Mouse (Mus musculus): ENCODE data around the gene Cdc42ep1. TPM values are rescaled to one million over a fixed set of nuclear protein-coding genes. Genes with fewer than 3 reads are reported as not detected.

Gene Cdc42ep1
- total and polyA plus RNA-seq, 3 experiments: 0.04 to 1.7 TPM; not detected in 1

DNA sequence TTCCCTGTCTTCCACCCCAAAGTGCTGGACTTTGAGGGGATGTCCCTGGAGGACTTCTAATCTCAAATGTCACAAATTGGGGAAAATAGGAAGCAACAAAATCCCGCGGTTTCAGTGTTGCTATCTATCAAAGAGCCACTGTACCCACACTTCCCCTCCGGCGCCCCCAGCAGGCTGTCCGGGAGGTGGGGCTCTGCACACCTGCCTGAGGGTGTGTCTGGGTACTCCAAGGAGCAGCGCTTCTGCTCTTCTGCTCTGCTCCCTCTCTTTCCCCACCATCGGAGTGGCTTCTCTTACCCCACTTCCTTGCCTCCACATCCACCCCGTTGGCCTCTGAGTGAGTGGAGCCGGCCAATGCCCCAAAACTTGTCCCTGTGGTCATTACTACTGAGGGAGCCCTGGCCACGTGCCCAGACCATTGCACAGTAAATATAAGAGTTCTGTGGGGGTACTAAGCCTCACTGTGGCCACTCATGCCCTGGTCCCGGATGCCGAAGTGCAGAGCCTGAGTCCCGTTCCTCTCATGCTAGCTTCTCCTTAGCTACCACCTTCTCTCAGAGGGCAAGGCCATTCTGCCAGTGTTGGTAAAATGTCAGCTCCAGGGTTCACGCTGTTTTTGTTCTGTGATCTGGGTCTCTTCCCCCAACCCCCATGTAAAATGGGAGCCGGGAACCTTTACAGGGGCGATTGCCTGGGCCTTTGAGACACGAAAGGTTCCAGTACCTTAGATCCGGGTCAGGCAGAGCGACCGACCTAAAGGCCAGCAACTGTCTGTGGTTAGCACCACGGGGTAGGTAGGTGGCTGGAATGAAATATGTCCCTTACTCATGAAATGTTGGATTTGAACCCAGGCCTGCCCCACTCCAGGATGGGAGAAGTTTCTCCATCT lies 1.4 kb downstream of the Cdc42ep1 start (continued):
- TF ChIP-seq TCF12 (IDR thresholded peaks at IDR 0.05; ENCODE audit: low read depth, low read length) (peak; percentile 81), POLR2AphosphoS5 (IDR thresholded peaks at IDR 0.05; ENCODE audit: borderline replicate concordance, low read depth, low read length) (no peak), MAFK (IDR thresholded peaks at IDR 0.05; ENCODE audit: borderline replicate concordance, low read depth, low read length) (no peak), ZMIZ1 (IDR thresholded peaks at IDR 0.05; ENCODE audit: low read depth, low read length) (no peak), HCFC1 (IDR thresholded peaks at IDR 0.05; ENCODE audit: low read depth, low read length) (no peak), POLR2A (IDR thresholded peaks at IDR 0.05; ENCODE audit: control insufficient read depth in 1 of 2, insufficient read depth in 1 of 2, low read depth in 1 of 2, low read length in 2 of 2, poor library complexity in 1 of 2) (no peak), ZNF384 (IDR thresholded peaks at IDR 0.05; ENCODE audit: low read depth, low read length) (no peak), RCOR1 (IDR thresholded peaks at IDR 0.05; ENCODE audit: low read depth, low read length) (peak; percentile 35; the same call in 1 of the 2 replicates), MAZ (IDR thresholded peaks at IDR 0.05; ENCODE audit: low read depth, low read length) (no peak), USF1 (IDR thresholded peaks at IDR 0.05; ENCODE audit: low read depth, low read length) (no peak), UBTF (IDR thresholded peaks at IDR 0.05; ENCODE audit: borderline replicate concordance, insufficient read depth, low read depth, low read length) (no peak)

DNA sequence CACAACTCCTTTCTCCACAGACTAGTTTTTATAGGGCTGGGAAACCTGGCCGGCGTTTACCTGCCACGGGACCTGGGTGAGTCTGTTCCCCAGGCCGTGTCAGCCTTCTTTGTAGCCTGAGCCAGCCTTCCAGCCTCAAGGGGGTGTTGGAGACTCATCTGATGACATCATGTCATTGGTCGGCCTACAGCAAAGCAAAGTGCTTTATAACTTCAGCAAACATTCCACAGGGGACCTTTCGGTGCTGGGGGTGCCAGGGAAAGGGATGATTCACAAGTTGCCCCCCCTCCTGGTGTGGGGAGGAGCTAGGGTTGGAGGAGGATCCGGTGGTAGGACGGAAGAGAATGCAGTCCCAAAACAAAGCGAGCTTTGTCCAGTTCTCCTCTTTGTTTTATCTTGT lies 2.4 kb downstream of the Cdc42ep1 start:
- H3K36me3 ChIP-seq (ENCODE audit: control insufficient read depth in 1 of 2, insufficient read depth in 2 of 2, low read length in 2 of 2): peaks cover 0 to 4% of the 10 kb centered on the region in 2 experiments; a peak in 1 of 4 replicates
- no peak overlapping the region for H3K4me3 ChIP-seq (ENCODE audit: control insufficient read depth in 1 of 2, insufficient read depth in 1 of 2, low read depth in 2 of 2, low read length in 2 of 2)
- no peak for DNase-seq (ENCODE audit: low read depth, low spot score)
- H3K27me3 ChIP-seq (ENCODE audit: control insufficient read depth in 1 of 2, insufficient read depth in 2 of 2, low read length in 2 of 2): peaks cover 10 to 12% of the 10 kb centered on the region in 2 experiments
- no peaks in the 10 kb centered on the region for H3K79me2 ChIP-seq (ENCODE audit: control insufficient read depth, insufficient read depth, low read length, poor library complexity)
- H3K4me1 ChIP-seq (ENCODE audit: control insufficient read depth in 1 of 2, insufficient read depth in 2 of 2, low read length in 2 of 2): peaks cover 0 to 17% of the 10 kb centered on the region in 2 experiments; a peak in 1 of 4 replicates
- no peaks in the 10 kb centered on the region for H3K9me3 ChIP-seq (replicated peaks; ENCODE audit: insufficient read depth, low read length)
- no peak overlapping the region for H3K9ac ChIP-seq (ENCODE audit: control insufficient read depth, low read depth, low read length, poor library complexity, severe bottlenecking)
- TF ChIP-seq UBTF (IDR thresholded peaks at IDR 0.05; ENCODE audit: borderline replicate concordance, insufficient read depth, low read depth, low read length) (no peak), GABPA (IDR thresholded peaks at IDR 0.05; ENCODE audit: low read depth, low read length) (no peak), RCOR1 (IDR thresholded peaks at IDR 0.05; ENCODE audit: low read depth, low read length) (no peak), NRF1 (IDR thresholded peaks at IDR 0.05; ENCODE audit: insufficient read depth, low read depth, low read length, poor library complexity, severe bottlenecking) (no peak), ETS1 (IDR thresholded peaks at IDR 0.05; ENCODE audit: low read depth, low read length) (no peak), MYC (IDR thresholded peaks at IDR 0.05; ENCODE audit: low read depth, low read length) (no peak), CHD1 (IDR thresholded peaks at IDR 0.05; ENCODE audit: low read depth, low read length) (no peak), POLR2A (IDR thresholded peaks at IDR 0.05; ENCODE audit: control insufficient read depth in 1 of 2, insufficient read depth in 1 of 2, low read depth in 1 of 2, low read length in 2 of 2, poor library complexity in 1 of 2) (no peak), MXI1 (IDR thresholded peaks at IDR 0.05; ENCODE audit: low read depth, low read length) (no peak), E2F4 (IDR thresholded peaks at IDR 0.05; ENCODE audit: borderline replicate concordance, low read depth, low read length) (no peak), EP300 (IDR thresholded peaks at IDR 0.05; ENCODE audit: low read depth in 1 of 2, low read length in 2 of 2) (no peak), MAX (IDR thresholded peaks at IDR 0.05; ENCODE audit: low read length) (no peak), MAZ (IDR thresholded peaks at IDR 0.05; ENCODE audit: low read depth, low read length) (no peak)
- H3K27ac ChIP-seq (ENCODE audit: control insufficient read depth, low read depth, low read length): no peak overlapping the region

All from MEL (cell line).